Mouse (Mus musculus) C2C12 (cell line): ENCODE results near the gene Fgd5.

Experiments
- CEBPB ChIP-seq: IDR thresholded peaks from one replicate; pipeline ENCODE4 v1.6.1; 2011; ENCODE audit warnings: low read depth, mild to moderate bottlenecking, control low read depth, moderate library complexity
- CTCF ChIP-seq: IDR thresholded peaks from one replicate; pipeline ENCODE4 v1.5.1; 2011; ENCODE audit not compliant: control insufficient read depth, insufficient read depth, insufficient read length
- MAX ChIP-seq: IDR thresholded peaks from one replicate; pipeline ENCODE4 v1.6.1; 2011; ENCODE audit warnings: mild to moderate bottlenecking, control low read depth
- MYOD1 ChIP-seq: IDR thresholded peaks from one replicate; pipeline ENCODE4 v1.6.1; 2011; ENCODE audit warnings: low read depth; ENCODE audit not compliant: control insufficient read depth, insufficient read length
- MYOG ChIP-seq: IDR thresholded peaks from one replicate; pipeline ENCODE4 v1.6.1; 2011; ENCODE audit not compliant: control insufficient read depth, insufficient read length; ENCODE audit errors: extremely low read depth
- USF1 ChIP-seq: IDR thresholded peaks from one replicate; pipeline ENCODE4 v1.6.1; 2011; ENCODE audit warnings: low read depth, mild to moderate bottlenecking, control low read depth, moderate library complexity

GRCm38 (mm10) chr6:92013035-92013434 lies 34.4 kb downstream of the Fgd5 start:
- TF ChIP-seq CTCF, result no peak
- no peak for TF ChIP-seq MAX
- TF ChIP-seq MYOG, result no peak
- no peak for TF ChIP-seq MYOD1
- TF ChIP-seq USF1, result no peak
- no peak for TF ChIP-seq CEBPB
